Mouse (Mus musculus) heart, embryonic 14.5 days (tissue): ENCODE data around the gene Lrrc28. TPM values are rescaled to one million over a fixed set of nuclear protein-coding genes. Genes with fewer than 3 reads are reported as not detected.

Source experiments
- ATAC-seq: fragments of 200-750 bp; cut with Nextera tagmentation; 2 replicates; pipeline ENCODE4 v1.8.0; 2017; ENCODE audit warnings: low read depth, moderate TSS enrichment; ENCODE audit not compliant: insufficient number of reproducible peaks, insufficient read depth, low FRiP score
- H3K27ac ChIP-seq, 2 experiments: fragments of 200-500 bp in 1 of 2; fragments of 300-500 bp in 1 of 2; sonication (generic) in 1 of 2; replicated peaks in 1 of 2; 2 replicates each; pipeline ENCODE4 v1.5.1; 2012 to 2014; ENCODE audit warnings: low read depth in 2 of 2, low read length in 2 of 2, control low read depth in 1 of 2, mild to moderate bottlenecking in 1 of 2, mixed read lengths in 1 of 2; ENCODE audit not compliant: control insufficient read depth in 1 of 2, insufficient read depth in 1 of 2
- H3K27me3 ChIP-seq: fragments of 300-500 bp; sonication (generic); 2 replicates; pipeline ENCODE4 v1.6.1; 2014; ENCODE audit warnings: mild to moderate bottlenecking, low read length, control low read depth; ENCODE audit not compliant: control insufficient read depth, insufficient read depth
- H3K36me3 ChIP-seq: fragments of 300-500 bp; sonication (generic); 2 replicates; pipeline ENCODE4 v1.6.1; 2014; ENCODE audit warnings: mild to moderate bottlenecking, control low read depth, low read length, mixed read lengths; ENCODE audit not compliant: control insufficient read depth, insufficient read depth
- H3K4me1 ChIP-seq, 2 experiments: fragments of 200-500 bp in 1 of 2; fragments of 300-500 bp in 1 of 2; sonication (generic) in 1 of 2; 2 replicates each; pipeline ENCODE4 v1.6.1; 2012 to 2014; ENCODE audit warnings: low read length in 2 of 2, control low read depth in 1 of 2, mixed read lengths in 1 of 2; ENCODE audit not compliant: control insufficient read depth in 2 of 2, insufficient read depth in 2 of 2
- H3K4me2 ChIP-seq: fragments of 300-500 bp; sonication (generic); 2 replicates; pipeline ENCODE4 v1.6.1; 2014; ENCODE audit warnings: mild to moderate bottlenecking, low read length
- H3K4me3 ChIP-seq, 2 experiments: fragments of 200-500 bp in 1 of 2; fragments of 300-500 bp in 1 of 2; sonication (generic) in 1 of 2; 2 replicates each; pipeline ENCODE4 v1.5.1; 2012 to 2014; ENCODE audit warnings: low read length in 2 of 2, mild to moderate bottlenecking in 2 of 2, control low read depth in 1 of 2, low read depth in 1 of 2, moderate library complexity in 1 of 2; ENCODE audit not compliant: control insufficient read depth in 1 of 2, insufficient read depth in 1 of 2
- H3K9ac ChIP-seq: fragments of 300-500 bp; sonication (generic); 2 replicates; pipeline ENCODE4 v1.6.1; 2014; ENCODE audit warnings: mild to moderate bottlenecking, low read length
- H3K9me3 ChIP-seq: fragments of 300-500 bp; sonication (generic); 2 replicates; pipeline ENCODE4 v1.6.1; 2016; ENCODE audit warnings: low read length, control low read depth; ENCODE audit not compliant: control insufficient read depth
- WGBS: fragments of 180-500 bp; shearing (Covaris S2); extraction: QIAGEN DNeasy Blood & Tissue Kit; methylation state at CpG from one replicate; pipeline ENCODE4 v1.1.7; 2014; 5-methylcytosine and 5-hydroxymethylcytosine counted together
- polyA plus RNA-seq: library from polyadenylated mRNA; unstranded; fragments of >200 nt; fragmentation: Nextera tagmentation; extraction: Ambion mirVana; gene quantifications from 2 replicates; pipeline ENCODE4 v1.2.1, GENCODE M21; 2014

The Lrrc28 gene
- polyA plus RNA-seq, 1 experiment from 2014 or later = 13.3 TPM

DNA sequence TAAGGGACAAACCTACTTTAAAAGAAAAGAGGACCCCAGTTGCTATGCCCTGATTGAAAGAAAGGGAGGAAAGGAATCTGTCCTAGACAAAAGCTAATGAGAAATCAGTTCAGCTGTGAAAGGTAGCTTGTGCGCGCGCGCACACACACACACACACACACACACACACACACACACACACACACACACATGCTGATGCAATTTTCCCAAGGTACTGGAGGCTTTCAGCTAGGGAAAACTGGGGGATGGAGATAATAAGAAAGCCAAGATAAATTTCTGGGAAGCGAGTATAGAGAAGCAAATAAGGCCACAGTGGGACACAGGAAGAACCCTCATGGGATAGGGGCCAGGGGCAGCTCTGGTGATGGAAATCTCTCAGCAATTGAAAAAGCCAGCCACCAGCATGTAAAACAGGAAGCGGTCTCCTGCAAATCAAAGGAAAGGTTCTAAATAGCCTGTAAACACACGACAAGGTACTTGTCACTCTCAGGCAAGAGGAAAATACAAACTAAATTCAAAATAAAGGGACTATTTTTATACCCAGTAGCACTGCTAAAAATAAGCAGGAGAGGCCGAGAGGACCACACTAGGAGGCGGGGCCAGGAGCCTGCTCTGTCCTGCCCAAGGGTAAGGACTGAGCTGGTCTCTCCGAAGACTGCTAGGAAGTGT, 31.1 kb downstream of the Lrrc28 start:
- no peak overlapping the region; a peak in 1 of 4 replicates for H3K4me3 ChIP-seq
- peak; percentile 79 for ATAC-seq
- WGBS = 39% methylated on average over 10 of the region's 10 CpGs
- H3K9me3 ChIP-seq = no peaks in the 10 kb centered on the region
- H3K36me3 ChIP-seq = no peaks in the 10 kb centered on the region
- H3K9ac ChIP-seq = peak overlapping the region; percentile 44; the same call in 1 of the 2 replicates
- peak overlapping the region; percentile 80 to 89 for H3K27ac ChIP-seq
- peak overlapping the region; percentile 56 for H3K4me2 ChIP-seq
- H3K4me1 ChIP-seq = peaks cover 16 to 38% of the 10 kb centered on the region in 2 experiments
- H3K27me3 ChIP-seq = no peaks in the 10 kb centered on the region

DNA sequence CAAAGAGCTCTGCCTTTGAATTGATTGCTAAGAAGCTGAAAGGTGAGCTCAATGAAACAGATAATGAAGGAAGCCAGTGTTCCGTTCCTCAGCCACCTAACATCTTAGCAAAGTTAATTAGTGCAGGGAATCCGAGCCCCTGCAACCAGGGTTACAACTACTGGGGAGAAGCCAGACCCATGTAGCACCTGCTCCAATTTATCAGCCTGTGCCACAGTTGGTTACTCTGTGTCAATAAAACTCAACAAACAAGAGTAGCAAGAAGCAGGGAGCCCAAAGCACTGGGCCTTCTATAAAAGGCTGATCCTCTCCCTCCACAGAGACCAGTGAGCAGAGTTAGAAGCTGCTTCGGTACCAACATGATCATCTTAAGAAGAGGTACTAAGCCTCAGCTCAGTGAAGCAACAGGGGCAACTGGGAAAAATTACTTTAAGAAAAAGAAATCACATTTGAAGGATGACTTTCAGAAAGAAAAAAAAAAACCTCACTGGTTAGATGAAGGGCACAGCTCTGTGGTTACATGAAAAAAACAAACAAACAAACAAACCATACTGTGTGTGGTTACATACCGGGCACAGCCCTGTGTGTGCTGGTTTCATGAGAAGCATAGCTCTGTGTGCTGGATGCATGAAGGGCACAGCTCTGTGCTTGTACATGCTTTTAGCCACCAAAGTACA, 36.6 kb downstream of the Lrrc28 start:
- Histone ChIP-seq H3K36me3 (no peaks in the 10 kb centered on the region), H3K4me2 (no peak overlapping the region; the same call in 1 of the 2 replicates), H3K4me3 (no peak overlapping the region), H3K4me1 (peaks cover 4 to 17% of the 10 kb centered on the region in 2 experiments), H3K9ac (no peak overlapping the region), H3K9me3 (no peaks in the 10 kb centered on the region), H3K27me3 (no peaks in the 10 kb centered on the region), H3K27ac (peak overlapping the region in 1 of 2 experiments; percentile 53; a peak in 2 of 4 replicates)
- WGBS = 63% methylated on average over 4 of the region's 4 CpGs
- no peak for ATAC-seq

DNA sequence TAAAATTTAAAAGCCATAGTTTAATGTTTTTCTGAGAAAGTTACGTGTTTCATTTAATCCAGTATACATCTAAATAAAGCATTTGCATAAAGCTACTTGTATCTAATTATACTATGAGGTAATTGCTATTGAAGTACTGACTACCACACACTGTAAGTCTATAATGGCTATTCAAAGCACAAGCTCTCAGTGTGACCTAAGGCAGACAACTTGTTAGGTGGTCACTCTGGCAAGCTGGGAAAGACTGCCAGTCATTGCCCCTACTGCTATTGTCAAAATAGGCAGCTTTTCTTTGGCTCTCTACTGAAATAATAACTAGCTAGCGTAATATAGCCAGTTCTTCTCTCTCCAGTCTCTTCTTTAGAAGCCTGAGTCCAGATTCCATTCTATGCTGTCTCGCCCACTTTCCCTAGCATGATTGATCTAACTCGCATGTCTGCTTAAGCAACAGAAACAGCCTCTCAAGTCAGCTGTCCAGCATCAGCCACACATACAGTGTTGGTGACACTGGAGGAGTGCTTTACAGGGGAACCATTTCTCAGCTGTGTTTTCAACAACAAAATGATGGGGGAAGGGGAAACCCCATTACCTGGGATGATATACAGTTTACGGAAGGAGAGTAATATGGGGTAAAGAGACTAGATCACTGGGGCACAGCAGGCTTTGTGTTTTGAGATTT, 37.3 kb downstream of the Lrrc28 start:
- no peaks in the 10 kb centered on the region for H3K36me3 ChIP-seq
- ATAC-seq = no peak
- H3K4me1 ChIP-seq = peaks cover 2 to 12% of the 10 kb centered on the region in 2 experiments; a peak in 3 of 4 replicates
- no peak overlapping the region for H3K4me3 ChIP-seq
- no peak overlapping the region; the same call in 1 of the 2 replicates for H3K4me2 ChIP-seq
- H3K27ac ChIP-seq = peak overlapping the region; percentile 25 to 53; a peak in 3 of 4 replicates
- no peak overlapping the region for H3K9ac ChIP-seq
- no peaks in the 10 kb centered on the region for H3K9me3 ChIP-seq
- no peaks in the 10 kb centered on the region for H3K27me3 ChIP-seq
- WGBS = 52% methylated on average over 5 of the region's 5 CpGs

DNA sequence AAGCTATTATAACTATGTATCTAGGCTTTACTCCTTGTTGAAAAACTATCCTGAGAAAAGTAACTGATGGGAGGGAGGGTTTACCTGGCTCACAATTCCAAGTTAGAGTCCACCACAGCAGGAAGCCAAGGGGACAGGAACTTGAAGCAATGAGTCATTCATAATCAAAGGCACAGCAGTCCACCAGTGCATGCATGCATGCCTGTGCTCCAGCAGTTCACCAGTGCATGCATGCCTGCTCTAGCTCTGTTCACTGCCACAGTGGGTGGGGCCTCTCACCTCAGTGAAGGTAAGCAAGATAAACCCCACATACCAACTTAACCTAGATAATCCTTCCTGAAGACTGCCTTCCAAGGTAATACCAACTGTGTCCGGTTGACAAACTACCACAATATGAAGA, 38.8 kb downstream of the Lrrc28 start:
- no peak overlapping the region for H3K4me2 ChIP-seq
- no peak overlapping the region for H3K4me3 ChIP-seq
- H3K9ac ChIP-seq = no peak overlapping the region
- H3K4me1 ChIP-seq = peaks cover 2 to 12% of the 10 kb centered on the region in 2 experiments; a peak in 3 of 4 replicates
- WGBS = 77% methylated on average over 1 of the region's 1 CpGs
- H3K9me3 ChIP-seq = no peaks in the 10 kb centered on the region
- no peaks in the 10 kb centered on the region for H3K27me3 ChIP-seq
- H3K27ac ChIP-seq = no peak overlapping the region
- ATAC-seq = no peak
- no peaks in the 10 kb centered on the region for H3K36me3 ChIP-seq

DNA sequence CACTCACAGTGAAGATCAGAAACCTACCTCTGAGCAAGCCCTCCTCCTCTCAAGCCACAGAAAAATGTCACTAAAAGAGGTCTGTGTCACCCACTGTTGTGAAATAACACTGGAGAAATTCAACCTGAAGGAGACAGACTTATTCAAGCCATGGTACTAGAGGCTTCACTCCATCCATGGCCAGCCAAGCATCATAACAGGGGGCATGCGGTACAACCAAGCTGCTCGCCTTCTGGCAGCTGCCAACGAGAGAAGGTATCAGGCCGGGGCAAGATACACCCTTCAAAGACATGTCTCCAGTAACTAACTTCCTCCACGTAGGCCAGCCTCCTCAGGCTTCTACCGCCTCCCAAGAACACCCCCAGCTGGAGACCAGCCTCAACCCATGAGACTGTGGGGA, 40.0 kb downstream of the Lrrc28 start:
- no peak overlapping the region for H3K4me2 ChIP-seq
- H3K9me3 ChIP-seq = no peaks in the 10 kb centered on the region
- no peaks in the 10 kb centered on the region for H3K27me3 ChIP-seq
- H3K27ac ChIP-seq = no peak overlapping the region
- ATAC-seq = no peak
- 74% methylated on average over 6 of the region's 6 CpGs for WGBS
- H3K36me3 ChIP-seq = no peaks in the 10 kb centered on the region
- no peak overlapping the region for H3K9ac ChIP-seq
- no peak overlapping the region for H3K4me3 ChIP-seq
- H3K4me1 ChIP-seq = peaks cover 2 to 12% of the 10 kb centered on the region in 2 experiments; a peak in 3 of 4 replicates

DNA sequence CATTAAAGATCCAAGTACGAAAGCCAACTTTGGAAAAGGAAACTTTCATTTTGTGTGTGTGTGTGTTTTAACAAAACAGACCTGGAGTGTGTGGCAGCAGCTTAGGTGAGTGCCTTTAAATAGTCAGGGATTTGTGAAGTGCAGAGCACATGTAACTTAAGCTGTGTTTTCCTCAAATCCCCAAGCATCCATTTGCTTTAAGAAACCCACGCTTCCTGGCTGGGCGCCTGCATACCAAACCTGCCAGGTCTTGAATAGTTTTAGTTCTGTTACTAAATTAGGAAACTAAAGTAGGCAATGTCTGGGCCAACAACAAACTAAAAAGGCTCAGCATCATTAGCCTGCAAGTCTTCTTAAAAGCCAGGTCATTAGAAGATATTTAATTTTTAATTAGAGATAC, 47.0 kb downstream of the Lrrc28 start:
- H3K27ac ChIP-seq = peak overlapping the region; percentile 18 to 77
- WGBS = 47% methylated on average over 3 of the region's 3 CpGs
- no peak for ATAC-seq

GRCm38 (mm10) chr7:67596961-67597360, 48.1 kb downstream of the Lrrc28 start:
- ATAC-seq = no peak
- H3K27ac ChIP-seq = no peak overlapping the region
- WGBS = 62% methylated on average over 1 of the region's 1 CpGs

More for the DNA sequence above, 47.0 kb downstream of the Lrrc28 start:
- Histone ChIP-seq H3K27me3 (no peaks in the 10 kb centered on the region), H3K36me3 (no peaks in the 10 kb centered on the region), H3K9ac (no peak overlapping the region), H3K4me1 (peaks cover 16 to 24% of the 10 kb centered on the region in 2 experiments), H3K4me2 (0 out of 2 replicates have a peak overlapping the region, but pooled peaks have one; percentile 18), H3K9me3 (no peaks in the 10 kb centered on the region), H3K4me3 (no peak overlapping the region)

More at GRCm38 (mm10) chr7:67596961-67597360, 48.1 kb downstream of the Lrrc28 start:
- no peaks in the 10 kb centered on the region for H3K36me3 ChIP-seq
- peaks cover 16 to 24% of the 10 kb centered on the region in 2 experiments for H3K4me1 ChIP-seq
- no peak overlapping the region for H3K4me2 ChIP-seq
- H3K9ac ChIP-seq = no peak overlapping the region
- H3K9me3 ChIP-seq = no peaks in the 10 kb centered on the region
- H3K4me3 ChIP-seq = no peak overlapping the region
- H3K27me3 ChIP-seq = no peaks in the 10 kb centered on the region
